Mouse (Mus musculus) CH12.LX (cell line): Measurements from ENCODE around the gene Kcnj9. TPM values are rescaled to one million over a fixed set of nuclear protein-coding genes. Genes with fewer than 3 reads are reported as not detected.

Source experiments
- DNase-seq: peaks from one replicate; pipeline ENCODE4 v3.0.0-alpha.2; 2013; ENCODE audit errors: extremely low read depth
- H3K27ac ChIP-seq: 2 replicates; pipeline ENCODE4 v1.5.1; 2012; ENCODE audit warnings: low read depth, mild to moderate bottlenecking, control low read depth, moderate library complexity; ENCODE audit not compliant: insufficient read depth
- H3K27me3 ChIP-seq: replicated peaks from 2 replicates; pipeline ENCODE3; 2012; ENCODE audit warnings: inconsistent platforms
- H3K36me3 ChIP-seq, 2 experiments: replicated peaks in 1 of 2; 2 replicates each; pipeline versions ENCODE3 to v1.6.1; 2012; ENCODE audit warnings: inconsistent platforms in 1 of 2, low read length in 1 of 2, mild to moderate bottlenecking in 1 of 2, mixed read lengths in 1 of 2, moderate library complexity in 1 of 2; ENCODE audit not compliant: control insufficient read depth in 1 of 2, insufficient read depth in 1 of 2
- H3K4me1 ChIP-seq, 2 experiments: 2 replicates each; pipeline ENCODE4 v1.6.1; 2012; ENCODE audit warnings: inconsistent platforms in 1 of 2, moderate library complexity in 1 of 2; ENCODE audit not compliant: insufficient read depth in 2 of 2, control insufficient read depth in 1 of 2
- H3K4me2 ChIP-seq: 2 replicates; pipeline ENCODE4 v1.6.1; 2012; ENCODE audit warnings: low read depth, mild to moderate bottlenecking, control low read depth; ENCODE audit not compliant: poor library complexity, insufficient read depth, severe bottlenecking
- H3K4me3 ChIP-seq, 3 experiments: fragments of 150-350 bp in 1 of 3; sonication (generic) in 1 of 3; replicated peaks in 1 of 3; 2 replicates each; pipeline versions ENCODE3 to v1.5.1; 2011 to 2012; ENCODE audit warnings: low read depth in 2 of 3, low read length in 2 of 3, mild to moderate bottlenecking in 2 of 3, moderate library complexity in 2 of 3, control low read depth in 1 of 3, improper control_type of control experiment in 1 of 3, inconsistent platforms in 1 of 3, mixed read lengths in 1 of 3; ENCODE audit not compliant: poor library complexity in 1 of 3
- H3K79me2 ChIP-seq: replicated peaks from 2 replicates; pipeline ENCODE4 v1.6.1; 2012; ENCODE audit warnings: mild to moderate bottlenecking, moderate library complexity; ENCODE audit not compliant: control insufficient read depth, poor library complexity, insufficient read depth, severe bottlenecking; ENCODE audit errors: extremely low read depth
- H3K9ac ChIP-seq: 2 replicates; pipeline ENCODE4 v1.6.1; 2012; ENCODE audit warnings: low read depth, mild to moderate bottlenecking, control low read depth, moderate library complexity; ENCODE audit not compliant: insufficient read depth
- H3K9me3 ChIP-seq: replicated peaks from 2 replicates; pipeline ENCODE3; 2012; ENCODE audit warnings: low read length, inconsistent platforms, mixed read lengths
- BHLHE40 ChIP-seq: IDR thresholded peaks from 2 replicates; pipeline ENCODE4 v1.6.1; 2011; ENCODE audit warnings: mild to moderate bottlenecking, low read depth, low read length, improper control_type of control experiment
- CHD1 ChIP-seq: IDR thresholded peaks from 2 replicates; pipeline ENCODE4 v1.6.1; 2012; ENCODE audit warnings: low read depth, low read length, improper control_type of control experiment, inconsistent platforms
- CHD2 ChIP-seq: IDR thresholded peaks from 2 replicates; pipeline ENCODE4 v1.6.1; 2011; ENCODE audit warnings: low read length, improper control_type of control experiment
- ELF1 ChIP-seq: IDR thresholded peaks from 2 replicates; pipeline ENCODE4 v1.6.1; 2014; ENCODE audit warnings: low read depth, mild to moderate bottlenecking, inconsistent platforms, low read length, improper control_type of control experiment
- ETS1 ChIP-seq: conservative IDR thresholded peaks from 2 replicates; pipeline ENCODE4 v1.6.1; 2012; ENCODE audit warnings: low read depth, mild to moderate bottlenecking, inconsistent platforms, low read length, improper control_type of control experiment, moderate library complexity
- JUN ChIP-seq: IDR thresholded peaks from 2 replicates; pipeline ENCODE4 v1.6.1; 2011; ENCODE audit warnings: low read depth, mild to moderate bottlenecking, low read length, improper control_type of control experiment, moderate library complexity; ENCODE audit not compliant: insufficient read depth
- MAFK ChIP-seq: IDR thresholded peaks from 2 replicates; pipeline ENCODE4 v1.6.1; 2011; ENCODE audit warnings: low read length, improper control_type of control experiment; ENCODE audit not compliant: insufficient replicate concordance
- MAZ ChIP-seq: IDR thresholded peaks from 2 replicates; pipeline ENCODE4 v1.6.1; 2012; ENCODE audit warnings: low read depth, mild to moderate bottlenecking, inconsistent platforms, low read length, improper control_type of control experiment, moderate library complexity
- MXI1 ChIP-seq: IDR thresholded peaks from 2 replicates; pipeline ENCODE4 v1.6.1; 2011; ENCODE audit warnings: mild to moderate bottlenecking, low read depth, low read length, improper control_type of control experiment
- MYC ChIP-seq: IDR thresholded peaks from 2 replicates; pipeline ENCODE4 v1.6.1; 2011; ENCODE audit warnings: low read depth, mild to moderate bottlenecking, improper control_type of control experiment, low read length
- NELFE ChIP-seq: IDR thresholded peaks from 2 replicates; pipeline ENCODE4 v1.6.1; 2011; ENCODE audit warnings: low read depth, low read length, improper control_type of control experiment
- PAX5 ChIP-seq: IDR thresholded peaks from 2 replicates; pipeline ENCODE4 v1.6.1; 2012; ENCODE audit warnings: low read length, inconsistent platforms, mixed read lengths
- POLR2AphosphoS2 ChIP-seq: IDR thresholded peaks from 2 replicates; pipeline ENCODE4 v1.6.1; 2011; ENCODE audit warnings: low read depth, low read length, improper control_type of control experiment
- RCOR1 ChIP-seq: conservative IDR thresholded peaks from 2 replicates; pipeline ENCODE4 v1.6.1; 2012; ENCODE audit warnings: low read depth, mild to moderate bottlenecking, inconsistent platforms, low read length, improper control_type of control experiment
- SIN3A ChIP-seq: IDR thresholded peaks from 2 replicates; pipeline ENCODE4 v1.6.1; 2012; ENCODE audit warnings: low read length, improper control_type of control experiment, inconsistent platforms
- SMC3 ChIP-seq: IDR thresholded peaks from 2 replicates; pipeline ENCODE4 v1.6.1; 2011; ENCODE audit warnings: low read depth, low read length, improper control_type of control experiment
- TCF12 ChIP-seq: IDR thresholded peaks from 2 replicates; pipeline ENCODE4 v1.6.1; 2014; ENCODE audit warnings: low read depth, mild to moderate bottlenecking, inconsistent platforms, low read length, improper control_type of control experiment
- USF2 ChIP-seq: conservative IDR thresholded peaks from 2 replicates; pipeline ENCODE4 v1.6.1; 2011; ENCODE audit warnings: low read depth, low read length, improper control_type of control experiment
- ZC3H11A ChIP-seq: IDR thresholded peaks from 2 replicates; pipeline ENCODE4 v1.6.1; 2012; ENCODE audit warnings: low read depth, mild to moderate bottlenecking, inconsistent platforms, low read length, improper control_type of control experiment
- ZKSCAN1 ChIP-seq: IDR thresholded peaks from 2 replicates; pipeline ENCODE4 v1.6.1; 2012; ENCODE audit warnings: low read depth, inconsistent platforms, low read length, improper control_type of control experiment, borderline replicate concordance
- ZNF384 ChIP-seq: IDR thresholded peaks from 2 replicates; pipeline ENCODE4 v1.6.1; 2012; ENCODE audit warnings: low read depth, low read length, improper control_type of control experiment, inconsistent platforms
- dilution Hi-C: fragments of 300-500 bp; cut with MboI; formaldehyde crosslinking; loops from 2 replicates; pipeline ENCODE4 v1.14.3; 2020; ENCODE audit warnings: low sequenced_read_pairs; ENCODE audit not compliant: extremely low pct_unique_long_range_greater_than_20kb, extremely low pct_ligation_motif_present
- in situ Hi-C: fragments of 300-500 bp; cut with MboI; formaldehyde crosslinking; loops from 3 replicates; pipeline ENCODE4 v1.14.3; 2019; ENCODE audit warnings: low sequenced_read_pairs, low pct_ligation_motif_present, low pct_unique_long_range_greater_than_20kb, mixed read lengths
- polyA plus RNA-seq: library from polyadenylated mRNA; unstranded; fragments of >175 nt; gene quantifications from 2 replicates; pipeline ENCODE4 v1.2.1, GENCODE M21; 2012; ENCODE audit warnings: low read depth; ENCODE audit not compliant: insufficient read length
- total RNA-seq, 2 experiments: library from RNA; depleted of rRNA; stranded (reverse); fragments of 300-350 nt in 1 of 2; fragments of >200 nt in 1 of 2; gene quantifications; 2 replicates each; pipeline ENCODE4 v1.2.3; 2012 to 2014

Gene Kcnj9
- total and polyA plus RNA-seq, 3 experiments, result 0.04 to 0.10 TPM; not detected in 1

GRCm38 (mm10) chr1:172301180-172301579 is 27.9 kb downstream of the Kcnj9 start:
- no peak for DNase-seq
- in situ Hi-C loops (loop anchor here (25.0 kb wide), 2 partner anchors 264 to 489 kb away; partner anchors contain the start of gene Vangl2), dilution Hi-C loops (no loop called here)
- Histone ChIP-seq H3K36me3 (no peaks in the 10 kb centered on the region), H3K27ac (no peak overlapping the region), H3K79me2 (no peaks in the 10 kb centered on the region), H3K27me3 (peaks cover 31% of the 10 kb centered on the region), H3K4me1 (peaks cover 8 to 14% of the 10 kb centered on the region in 2 experiments), H3K4me2 (no peak overlapping the region), H3K4me3 (no peak overlapping the region), H3K9ac (no peak overlapping the region), H3K9me3 (no peaks in the 10 kb centered on the region)
- TF ChIP-seq POLR2AphosphoS2 (no peak), SIN3A (no peak), USF2 (no peak), CHD1 (no peak), PAX5 (no peak), ELF1 (no peak), ZKSCAN1 (no peak), ZC3H11A (no peak), CHD2 (no peak), ZNF384 (no peak), MYC (no peak), RCOR1 (no peak), NELFE (no peak), MAZ (no peak), SMC3 (no peak), MXI1 (no peak), TCF12 (no peak), ETS1 (no peak), JUN (no peak), MAFK (no peak)

GRCm38 (mm10) chr1:172300247-172300646 is 28.9 kb downstream of the Kcnj9 start:
- in situ Hi-C loops (loop anchor here (25.0 kb wide), 2 partner anchors 263 to 488 kb away; partner anchors contain the start of gene Vangl2), dilution Hi-C loops (no loop called here)
- no peak overlapping the region for H3K4me3 ChIP-seq
- peaks cover 33% of the 10 kb centered on the region for H3K27me3 ChIP-seq
- DNase-seq, result no peak
- H3K36me3 ChIP-seq, result no peaks in the 10 kb centered on the region
- no peak overlapping the region for H3K27ac ChIP-seq
- H3K9ac ChIP-seq, result no peak overlapping the region
- peaks cover 0 to 5% of the 10 kb centered on the region in 2 experiments; a peak in 2 of 4 replicates for H3K4me1 ChIP-seq
- no peaks in the 10 kb centered on the region for H3K79me2 ChIP-seq
- H3K9me3 ChIP-seq, result no peaks in the 10 kb centered on the region
- no peak overlapping the region for H3K4me2 ChIP-seq
- TF ChIP-seq BHLHE40, result no peak
- no peak for TF ChIP-seq ZKSCAN1
- no peak for TF ChIP-seq SMC3
- no peak for TF ChIP-seq POLR2AphosphoS2
